Mouse (Mus musculus): ENCODE data around the gene Kptn.
A peak's percentile ranks its signal among the peaks of the same experiment; 100 is the strongest.

The Kptn gene

GRCm38 (mm10) chr7:16120262-16120600 lies 536 bp downstream of the Kptn start:
- 0 out of 2 replicates have a peak, but pooled peaks have one; percentile 7 for ATAC-seq (ENCODE audit: low TSS enrichment)

- ATAC-seq (ENCODE audit: low TSS enrichment): no peak
Observed at GRCm38 (mm10) chr7:16125829-16126228, 6.1 kb downstream of the Kptn start.

- no peak for ATAC-seq (ENCODE audit: low TSS enrichment)
Observed at GRCm38 (mm10) chr7:16128344-16128743, 8.6 kb downstream of the Kptn start.

GRCm38 (mm10) chr7:16128899-16129298 lies 9.2 kb downstream of the Kptn start:
- no peak for ATAC-seq (ENCODE audit: low TSS enrichment)

GRCm38 (mm10) chr7:16129421-16129845 lies 9.7 kb downstream of the Kptn start, which contains the start of gene Slc8a2:
Slc8a2 (plus strand) TSS chr7:16129826.
- peak; percentile 75 for ATAC-seq (ENCODE audit: low TSS enrichment)

GRCm38 (mm10) chr7:16129846-16130691 lies 10.4 kb downstream of the Kptn start:
- peak; percentile 7; the same call in 1 of the 2 replicates for ATAC-seq (ENCODE audit: low TSS enrichment)

- 0 out of 2 replicates have a peak, but pooled peaks have one; percentile 3 for ATAC-seq (ENCODE audit: low TSS enrichment)
Observed at GRCm38 (mm10) chr7:16130956-16131634, 11.4 kb downstream of the Kptn start.

- ATAC-seq (ENCODE audit: low TSS enrichment): no peak
Observed at GRCm38 (mm10) chr7:16132161-16132581, 12.5 kb downstream of the Kptn start.

- ATAC-seq (ENCODE audit: low TSS enrichment): no peak
Observed at GRCm38 (mm10) chr7:16132926-16133325, 13.2 kb downstream of the Kptn start.

GRCm38 (mm10) chr7:16133691-16134090 lies 14.0 kb downstream of the Kptn start:
- ATAC-seq (ENCODE audit: low TSS enrichment): no peak

GRCm38 (mm10) chr7:16134951-16135392 lies 15.3 kb downstream of the Kptn start:
- peak; percentile 32 for ATAC-seq (ENCODE audit: low TSS enrichment)

GRCm38 (mm10) chr7:16146489-16147410 lies 27.1 kb downstream of the Kptn start:
- ATAC-seq (ENCODE audit: low TSS enrichment): peak; percentile 8; the same call in 1 of the 2 replicates

GRCm38 (mm10) chr7:16147643-16148042 lies 27.9 kb downstream of the Kptn start:
- ATAC-seq (ENCODE audit: low TSS enrichment): no peak

- peak; percentile 62 for ATAC-seq (ENCODE audit: low TSS enrichment)
Observed at GRCm38 (mm10) chr7:16149241-16149640, 29.5 kb downstream of the Kptn start.

- ATAC-seq (ENCODE audit: low TSS enrichment): no peak
Observed at GRCm38 (mm10) chr7:16150191-16151145, 30.8 kb downstream of the Kptn start.

GRCm38 (mm10) chr7:16153522-16153921 lies 33.8 kb downstream of the Kptn start:
- peak; percentile 16; the same call in 1 of the 2 replicates for ATAC-seq (ENCODE audit: low TSS enrichment)

- peak; percentile 18; the same call in 1 of the 2 replicates for ATAC-seq (ENCODE audit: low TSS enrichment)
Observed at GRCm38 (mm10) chr7:16155132-16155872, 35.6 kb downstream of the Kptn start.

GRCm38 (mm10) chr7:16156105-16156714 lies 36.5 kb downstream of the Kptn start:
- ATAC-seq (ENCODE audit: low TSS enrichment): peak; percentile 31; the same call in 1 of the 2 replicates

- no peak for ATAC-seq (ENCODE audit: low TSS enrichment)
Observed at GRCm38 (mm10) chr7:16158735-16159134, 39.0 kb downstream of the Kptn start.
